Mouse (Mus musculus) cortical plate, adult 2 months (tissue): ENCODE measurements at regions not wholly inside any gene's neighbourhood (a gene's known extent, or its start where the extent isn't known, plus 50 kb on each side); places are given as distances from the start of the nearest gene placed in this dataset.

Source experiments
- CTCF ChIP-seq: fragments of 200-500 bp; IDR thresholded peaks from 2 replicates; pipeline ENCODE4 v1.5.1; 2011; ENCODE audit warnings: mild to moderate bottlenecking, control low read depth, low read length; ENCODE audit not compliant: insufficient read depth; ENCODE audit errors: extremely low read depth
- POLR2A ChIP-seq: fragments of 200-500 bp; IDR thresholded peaks from 2 replicates; pipeline ENCODE4 v1.6.1; 2011; ENCODE audit warnings: mild to moderate bottlenecking, low read length, control low read depth; ENCODE audit not compliant: insufficient read depth; ENCODE audit errors: extremely low read depth

- TF ChIP-seq POLR2A: no peak
- no peak for TF ChIP-seq CTCF
Measured at GRCm38 (mm10) chr6:93348141-93348540, 404.8 kb upstream of the Adamts9 start.
